Mouse (Mus musculus) kidney, embryonic 16.5 days (tissue): ENCODE results near the gene Ncstn. TPM values are rescaled to one million over a fixed set of nuclear protein-coding genes. Genes with fewer than 3 reads are reported as not detected.
A peak's percentile ranks its signal among the peaks of the same experiment; 100 is the strongest.

ENCODE experiments used
- ATAC-seq: fragments of 200-750 bp; cut with Nextera tagmentation; 2 replicates; pipeline ENCODE4 v1.8.0; 2017; ENCODE audit warnings: moderate TSS enrichment; ENCODE audit not compliant: low FRiP score, low TSS enrichment
- H3K27ac ChIP-seq: fragments of 300-500 bp; sonication (generic); 2 replicates; pipeline ENCODE4 v1.5.1; 2014; ENCODE audit warnings: low read length
- H3K27me3 ChIP-seq: fragments of 300-500 bp; sonication (generic); 2 replicates; pipeline ENCODE4 v1.6.1; 2014; ENCODE audit warnings: low read length, control low read depth, mixed read lengths; ENCODE audit not compliant: insufficient read depth
- H3K36me3 ChIP-seq: fragments of 300-500 bp; sonication (generic); 2 replicates; pipeline ENCODE4 v1.6.1; 2014; ENCODE audit warnings: low read length, control low read depth, mixed read lengths; ENCODE audit not compliant: insufficient read depth
- H3K4me1 ChIP-seq: fragments of 300-500 bp; sonication (generic); 2 replicates; pipeline ENCODE4 v1.6.1; 2014; ENCODE audit warnings: low read length, control low read depth, mixed read lengths; ENCODE audit not compliant: insufficient read depth
- H3K4me2 ChIP-seq: fragments of 300-500 bp; sonication (generic); replicated peaks from 2 replicates; pipeline ENCODE4 v1.6.1; 2014; ENCODE audit warnings: low read depth, low read length
- H3K4me3 ChIP-seq: fragments of 300-500 bp; sonication (generic); 2 replicates; pipeline ENCODE4 v1.5.1; 2014; ENCODE audit warnings: mild to moderate bottlenecking, low read length
- H3K9ac ChIP-seq: fragments of 300-500 bp; sonication (generic); replicated peaks from 2 replicates; pipeline ENCODE4 v1.6.1; 2014; ENCODE audit warnings: low read length
- H3K9me3 ChIP-seq: fragments of 300-500 bp; sonication (generic); 2 replicates; pipeline ENCODE4 v1.6.1; 2016; ENCODE audit warnings: low read length, control low read depth
- WGBS: fragments of 180-500 bp; shearing (Covaris S2); extraction: QIAGEN DNeasy Blood & Tissue Kit; methylation state at CpG from one replicate; pipeline ENCODE4 v1.1.7; 2014; 5-methylcytosine and 5-hydroxymethylcytosine counted together
- polyA plus RNA-seq: library from polyadenylated mRNA; unstranded; fragments of >200 nt; fragmentation: Nextera tagmentation; extraction: Ambion mirVana; gene quantifications from 2 replicates; pipeline ENCODE4 v1.2.1, GENCODE M21; 2015

The Ncstn gene
- polyA plus RNA-seq, 1 experiment from 2014 or later: 160 TPM

DNA sequence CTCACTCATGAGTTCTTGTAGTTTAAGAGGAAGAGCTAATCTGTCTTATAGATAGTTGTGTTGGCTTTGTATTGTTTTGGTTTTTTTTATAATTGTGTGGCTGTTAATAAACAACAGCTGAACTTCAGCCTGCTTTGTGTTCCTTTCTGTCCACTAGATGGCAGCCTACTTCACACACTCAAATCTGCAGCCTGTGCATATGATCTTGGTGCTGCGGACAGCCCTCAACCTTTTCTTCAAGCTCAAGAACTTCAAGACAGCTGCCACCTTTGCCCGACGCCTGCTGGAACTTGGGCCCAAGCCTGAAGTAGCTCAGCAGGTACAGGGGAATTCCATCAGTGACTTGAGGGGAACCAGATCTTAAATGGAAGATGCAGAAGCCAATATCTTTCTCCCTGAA is 37.1 kb upstream of the Ncstn start:
- Histone ChIP-seq H3K4me2 (no peak overlapping the region), H3K4me1 (no peaks in the 10 kb centered on the region), H3K27me3 (no peaks in the 10 kb centered on the region), H3K36me3 (peaks cover 85% of the 10 kb centered on the region), H3K27ac (no peak overlapping the region), H3K9me3 (no peaks in the 10 kb centered on the region), H3K9ac (no peak overlapping the region), H3K4me3 (no peak overlapping the region)
- whole genome bisulfite sequencing: 58% methylated on average over 3 of the region's 3 CpGs
- ATAC-seq: 0 out of 2 replicates have a peak, but pooled peaks have one; percentile 44

DNA sequence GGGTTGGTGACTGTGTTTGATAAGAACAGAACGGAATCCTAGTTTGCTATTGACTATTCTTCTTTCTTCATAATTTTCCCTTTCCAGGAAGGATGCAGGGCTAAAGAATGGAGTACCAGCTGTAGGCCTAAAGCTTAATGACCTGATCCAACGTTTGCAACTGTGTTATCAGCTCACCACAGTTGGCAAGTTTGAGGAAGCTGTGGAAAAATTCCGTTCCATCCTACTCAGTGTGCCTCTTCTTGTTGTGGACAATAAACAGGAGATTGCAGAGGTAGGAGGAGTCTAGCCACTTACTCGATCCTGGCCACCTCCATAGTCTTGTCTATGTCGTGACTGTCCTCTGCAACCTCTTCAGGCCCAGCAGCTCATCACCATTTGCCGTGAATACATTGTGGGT is 36.5 kb upstream of the Ncstn start:
- Histone ChIP-seq H3K9ac (no peak overlapping the region), H3K36me3 (peaks cover 92% of the 10 kb centered on the region), H3K27me3 (no peaks in the 10 kb centered on the region), H3K4me3 (no peak overlapping the region), H3K9me3 (no peaks in the 10 kb centered on the region), H3K27ac (no peak overlapping the region), H3K4me1 (no peaks in the 10 kb centered on the region), H3K4me2 (no peak overlapping the region)
- ATAC-seq: no peak
- 81% methylated on average over 6 of the region's 6 CpGs for WGBS

DNA sequence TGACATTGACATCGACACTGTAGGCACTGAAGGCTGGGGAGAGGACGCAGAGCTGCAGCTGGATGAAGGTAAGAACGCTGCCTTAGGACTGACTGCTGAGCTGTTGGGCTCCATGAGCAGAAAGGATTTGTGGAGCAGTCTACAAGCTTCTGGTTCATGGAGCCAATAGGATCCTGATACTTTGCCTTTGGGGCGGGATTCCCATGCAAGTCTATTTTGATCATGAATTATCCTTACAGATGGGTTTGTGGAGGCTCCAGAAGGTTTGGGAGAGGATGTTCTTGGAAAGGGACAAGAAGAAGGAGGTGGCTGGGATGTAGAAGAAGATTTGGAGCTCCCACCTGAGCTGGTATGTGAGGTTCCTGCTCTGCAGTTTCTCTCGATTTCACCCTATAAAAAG is 34.4 kb upstream of the Ncstn start:
- Histone ChIP-seq H3K27me3 (no peaks in the 10 kb centered on the region), H3K9me3 (no peaks in the 10 kb centered on the region), H3K27ac (no peak overlapping the region), H3K4me3 (no peak overlapping the region), H3K36me3 (peaks cover 96% of the 10 kb centered on the region), H3K9ac (no peak overlapping the region), H3K4me1 (no peaks in the 10 kb centered on the region), H3K4me2 (no peak overlapping the region)
- ATAC-seq: no peak
- 89% methylated on average over 5 of the region's 5 CpGs for WGBS

DNA sequence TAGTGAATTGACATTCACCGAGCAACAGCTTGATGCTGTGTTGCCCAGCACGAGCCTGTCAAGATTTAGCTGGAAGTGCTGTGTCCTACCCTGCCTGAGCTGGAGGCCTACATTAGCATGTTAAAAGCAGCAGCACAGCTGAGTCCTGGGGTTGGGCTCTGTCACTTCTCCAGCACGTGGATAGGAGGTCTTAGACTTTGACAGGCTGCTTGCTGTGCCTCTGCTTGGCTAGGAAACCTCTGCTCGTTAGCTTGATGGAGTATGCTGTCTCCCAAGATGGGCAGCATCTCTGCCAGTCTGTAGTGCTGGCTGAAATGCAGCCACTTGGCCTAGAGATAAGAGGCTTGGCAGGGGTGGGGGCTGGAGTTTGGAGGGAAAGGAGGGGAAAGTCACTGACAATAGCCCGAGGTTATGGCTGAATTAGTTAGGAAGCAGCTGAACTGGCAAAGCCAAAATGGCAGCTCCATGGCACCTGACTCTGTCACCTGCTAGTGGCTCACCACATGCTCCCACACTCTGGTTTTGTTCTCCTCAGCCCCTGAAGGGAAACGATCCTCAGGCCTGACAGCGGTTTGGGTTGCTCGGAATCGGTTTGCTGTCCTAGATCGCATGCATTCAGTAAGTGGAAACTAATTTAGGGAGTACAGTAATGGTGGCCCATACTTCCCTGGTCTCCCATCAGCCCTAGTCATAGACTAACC is 25.3 kb upstream of the Ncstn start:
- Histone ChIP-seq H3K4me3 (no peak overlapping the region), H3K36me3 (peaks cover 89% of the 10 kb centered on the region), H3K9ac (no peak overlapping the region), H3K4me2 (no peak overlapping the region), H3K9me3 (no peaks in the 10 kb centered on the region), H3K27ac (no peak overlapping the region), H3K4me1 (no peaks in the 10 kb centered on the region), H3K27me3 (no peaks in the 10 kb centered on the region)
- no peak for ATAC-seq
- WGBS: 81% methylated on average over 10 of the region's 10 CpGs

DNA sequence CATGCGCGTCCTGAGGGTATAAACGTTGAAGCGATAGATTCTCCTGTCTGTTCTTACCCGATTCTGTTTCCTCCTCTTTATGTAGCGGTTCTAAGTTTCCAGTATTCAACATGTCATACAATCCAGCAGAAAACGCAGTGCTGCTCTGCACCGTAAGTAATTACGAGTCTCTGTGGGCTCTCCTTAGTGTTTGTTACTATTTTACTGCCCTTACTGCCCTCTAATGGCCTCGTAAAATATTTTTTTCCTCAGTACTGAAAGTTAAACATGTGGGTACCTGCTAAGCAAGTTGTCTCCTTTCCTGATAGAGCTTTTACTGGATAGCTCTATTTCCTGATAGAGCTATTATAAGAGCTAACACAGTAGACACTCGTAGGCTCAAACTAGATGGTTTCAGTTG is 22.5 kb upstream of the Ncstn start:
- no peaks in the 10 kb centered on the region for H3K4me1 ChIP-seq
- H3K27ac ChIP-seq: no peak overlapping the region
- no peaks in the 10 kb centered on the region for H3K27me3 ChIP-seq
- H3K9me3 ChIP-seq: no peaks in the 10 kb centered on the region
- H3K4me2 ChIP-seq: no peak overlapping the region
- peaks cover 86% of the 10 kb centered on the region for H3K36me3 ChIP-seq
- ATAC-seq: no peak
- H3K4me3 ChIP-seq: no peak overlapping the region
- 71% methylated on average over 11 of the region's 11 CpGs for WGBS
- no peak overlapping the region for H3K9ac ChIP-seq

DNA sequence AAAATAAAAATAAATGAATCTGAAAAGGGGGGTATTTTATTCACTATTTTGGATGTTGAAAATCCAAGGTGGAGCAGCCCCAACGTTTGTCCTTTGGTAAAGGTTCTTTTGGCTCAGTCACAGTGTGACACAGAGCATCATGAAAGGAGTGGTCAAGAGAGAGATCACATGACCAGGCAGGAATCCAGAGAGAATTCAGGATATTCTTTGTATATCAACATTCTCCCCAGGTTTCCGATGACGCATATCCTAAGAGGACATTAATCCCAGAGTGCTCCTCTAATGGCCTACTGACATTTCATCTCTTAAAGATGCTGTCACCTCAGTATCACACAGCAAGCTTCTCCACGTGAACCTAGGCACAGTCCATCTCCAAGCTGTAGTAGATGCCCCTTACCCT is 21.0 kb upstream of the Ncstn start:
- no peaks in the 10 kb centered on the region for H3K4me1 ChIP-seq
- peaks cover 81% of the 10 kb centered on the region for H3K36me3 ChIP-seq
- H3K9me3 ChIP-seq: no peaks in the 10 kb centered on the region
- ATAC-seq: no peak
- H3K27me3 ChIP-seq: no peaks in the 10 kb centered on the region
- H3K4me3 ChIP-seq: no peak overlapping the region
- no peak overlapping the region for H3K4me2 ChIP-seq
- H3K9ac ChIP-seq: no peak overlapping the region
- 87% methylated on average over 4 of the region's 4 CpGs for WGBS
- H3K27ac ChIP-seq: no peak overlapping the region

DNA sequence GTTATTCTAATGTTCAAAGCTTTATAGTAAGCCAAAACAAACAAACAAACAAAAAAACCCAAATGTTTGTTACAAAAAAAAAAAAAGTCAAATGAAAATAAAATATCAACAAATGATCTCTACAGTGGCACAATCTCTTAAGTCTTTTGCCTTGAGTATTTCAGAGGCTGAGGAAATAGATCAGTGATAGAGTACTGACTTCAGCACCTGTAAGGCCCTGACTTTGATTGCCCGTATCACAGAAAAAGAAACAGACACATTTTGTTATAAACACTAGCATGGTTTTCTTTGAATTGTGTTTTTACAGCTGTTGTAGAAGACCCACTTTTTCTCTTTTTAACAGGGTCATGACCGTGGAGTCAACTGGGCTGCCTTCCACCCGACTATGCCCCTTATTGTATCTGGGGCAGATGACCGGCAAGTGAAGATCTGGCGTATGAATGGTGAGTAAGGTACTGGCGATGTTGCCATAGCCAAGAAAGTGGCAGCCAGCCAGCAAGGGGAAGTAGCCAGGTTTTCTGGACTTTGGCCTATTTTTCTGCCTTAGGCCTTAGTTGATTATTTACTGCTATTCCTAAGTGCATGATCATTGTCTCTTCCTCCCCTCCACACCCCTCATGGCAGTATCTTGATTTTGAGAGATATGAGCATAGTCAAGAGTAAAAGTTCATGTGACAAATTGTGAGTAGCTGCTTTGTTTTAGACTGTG is 16.9 kb upstream of the Ncstn start:
- Histone ChIP-seq H3K4me1 (no peaks in the 10 kb centered on the region), H3K27ac (no peak overlapping the region), H3K4me3 (no peak overlapping the region), H3K27me3 (no peaks in the 10 kb centered on the region), H3K9ac (no peak overlapping the region), H3K36me3 (peaks cover 56% of the 10 kb centered on the region), H3K4me2 (no peak overlapping the region), H3K9me3 (no peaks in the 10 kb centered on the region)
- ATAC-seq: no peak
- WGBS: 76% methylated on average over 6 of the region's 6 CpGs

DNA sequence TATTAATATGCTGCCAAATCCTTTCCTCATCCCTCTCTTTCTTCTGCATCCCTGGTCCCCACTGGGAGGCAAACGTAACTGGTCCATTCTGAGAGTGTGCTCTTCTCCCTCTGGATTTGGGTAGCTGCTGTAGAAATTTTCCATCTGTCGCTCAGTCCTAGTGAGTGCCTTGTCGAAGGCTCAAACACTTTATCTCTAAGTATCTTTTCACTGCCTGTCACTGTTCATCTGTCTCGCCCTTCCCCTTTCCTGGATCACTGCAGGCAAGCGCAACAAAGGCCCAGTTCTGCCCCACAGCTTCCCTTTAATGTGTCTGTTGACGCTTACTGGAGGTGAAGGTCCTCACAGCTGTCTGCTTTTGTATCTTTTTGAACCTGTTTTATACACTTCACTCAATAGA is 12.6 kb upstream of the Ncstn start:
- ATAC-seq: no peak
- H3K27me3 ChIP-seq: no peaks in the 10 kb centered on the region

DNA sequence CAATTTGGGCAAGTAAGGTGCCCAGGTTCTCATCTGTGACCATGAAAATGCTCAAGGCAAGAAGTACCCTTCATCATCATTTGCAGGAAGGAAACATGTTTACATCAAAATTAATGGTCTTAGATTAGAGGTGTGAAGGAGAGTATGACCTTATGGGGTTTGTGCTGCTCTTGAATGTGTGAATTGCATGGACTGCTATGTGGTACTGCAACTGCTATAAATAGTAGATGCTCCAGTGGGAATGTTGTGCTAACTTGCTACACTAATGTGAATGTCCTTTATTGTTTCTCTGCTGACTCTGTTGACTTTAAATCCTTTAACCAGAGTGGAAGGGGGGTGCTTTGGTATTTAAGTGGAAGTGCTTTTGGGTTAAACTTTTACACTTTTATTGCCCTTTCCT is 11.7 kb upstream of the Ncstn start:
- Histone ChIP-seq H3K4me3 (no peak overlapping the region), H3K9me3 (no peaks in the 10 kb centered on the region), H3K4me1 (no peaks in the 10 kb centered on the region), H3K9ac (no peak overlapping the region), H3K4me2 (no peak overlapping the region), H3K27me3 (no peaks in the 10 kb centered on the region), H3K27ac (peak overlapping the region; percentile 20; the same call in 1 of the 2 replicates), H3K36me3 (peaks cover 59% of the 10 kb centered on the region)
- no peak for ATAC-seq

More for the DNA sequence above, 12.6 kb upstream of the Ncstn start:
- H3K9me3 ChIP-seq: no peaks in the 10 kb centered on the region
- no peak overlapping the region for H3K4me3 ChIP-seq
- no peak overlapping the region for H3K9ac ChIP-seq
- WGBS: 79% methylated on average over 6 of the region's 6 CpGs
- no peak overlapping the region for H3K4me2 ChIP-seq
- H3K4me1 ChIP-seq: no peaks in the 10 kb centered on the region
- H3K36me3 ChIP-seq: peaks cover 55% of the 10 kb centered on the region
- no peak overlapping the region for H3K27ac ChIP-seq

DNA sequence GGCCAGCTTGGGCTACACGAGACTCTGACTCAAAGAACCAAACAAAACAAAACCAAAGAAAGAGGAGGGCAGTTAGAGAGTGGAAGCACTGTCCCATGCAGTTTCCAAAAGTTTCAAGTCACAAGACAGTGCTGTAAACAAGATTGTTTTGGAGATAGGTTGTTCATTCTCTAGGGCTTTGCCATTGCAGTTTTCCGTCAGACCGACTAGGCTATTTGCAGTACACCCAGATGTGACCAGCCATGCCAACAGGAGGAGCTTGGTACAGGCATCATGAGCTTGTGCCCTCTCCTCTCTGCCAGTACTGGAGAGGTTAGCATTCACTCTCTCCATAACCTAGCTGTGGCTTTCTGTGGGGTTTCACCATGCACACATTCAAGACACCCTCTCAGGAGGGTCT is 10.9 kb upstream of the Ncstn start:
- ATAC-seq: peak; percentile 49; the same call in 1 of the 2 replicates
- 44% methylated on average over 3 of the region's 3 CpGs for WGBS
- H3K36me3 ChIP-seq: peaks cover 64% of the 10 kb centered on the region

More for the DNA sequence above, 10.9 kb upstream of the Ncstn start:
- Histone ChIP-seq H3K27ac (peak overlapping the region; percentile 20), H3K4me3 (no peak overlapping the region), H3K4me2 (no peak overlapping the region), H3K9ac (no peak overlapping the region), H3K4me1 (no peaks in the 10 kb centered on the region), H3K27me3 (no peaks in the 10 kb centered on the region), H3K9me3 (no peaks in the 10 kb centered on the region)
